Mouse (Mus musculus): ENCODE measurements around the gene Adprh. TPM values are rescaled to one million over a fixed set of nuclear protein-coding genes. Genes with fewer than 3 reads are reported as not detected.

The Adprh gene
- polyA plus RNA-seq, 1 experiment from 2014 or later = 159 TPM

- 0 out of 2 replicates have a peak, but pooled peaks cover 7% of the 10 kb centered on the region for H3K4me1 ChIP-seq
These were observed 7.5 kb upstream of the Adprh start for GRCm38 (mm10) chr16:38459990-38460389.

GRCm38 (mm10) chr16:38458600-38459280 is 6.2 kb upstream of the Adprh start:
- Histone ChIP-seq H3K27ac (no peak overlapping the region), H3K36me3 (no peaks in the 10 kb centered on the region), H3K4me3 (no peak overlapping the region), H3K27me3 (ENCODE audit: low read depth, poor library complexity, severe bottlenecking) (no peaks in the 10 kb centered on the region), H3K9me3 (replicated peaks) (no peaks in the 10 kb centered on the region), H3K4me1 (0 out of 2 replicates have a peak, but pooled peaks cover 7% of the 10 kb centered on the region)
- 74% methylated on average over 6 of the region's 6 CpGs for WGBS
- no peak for DNase-seq (ENCODE audit: low spot score)

More at GRCm38 (mm10) chr16:38459990-38460389, 7.5 kb upstream of the Adprh start:
- Histone ChIP-seq H3K27me3 (ENCODE audit: low read depth, poor library complexity, severe bottlenecking) (no peaks in the 10 kb centered on the region), H3K36me3 (no peaks in the 10 kb centered on the region), H3K9me3 (replicated peaks) (no peaks in the 10 kb centered on the region), H3K27ac (no peak overlapping the region), H3K4me3 (no peak overlapping the region)
- 93% methylated on average over 4 of the region's 4 CpGs for WGBS
- DNase-seq (ENCODE audit: low spot score) = no peak

GRCm38 (mm10) chr16:38456812-38457567 is 4.5 kb upstream of the Adprh start:
- Histone ChIP-seq H3K9me3 (replicated peaks) (no peaks in the 10 kb centered on the region), H3K36me3 (no peaks in the 10 kb centered on the region), H3K4me3 (no peak overlapping the region), H3K27me3 (ENCODE audit: low read depth, poor library complexity, severe bottlenecking) (no peaks in the 10 kb centered on the region), H3K27ac (no peak overlapping the region), H3K4me1 (peaks cover 9% of the 10 kb centered on the region; the same call in 1 of the 2 replicates)
- 61% methylated on average over 11 of the region's 11 CpGs for WGBS
- no peak for DNase-seq (ENCODE audit: low spot score)

GRCm38 (mm10) chr16:38455511-38456418 is 3.3 kb upstream of the Adprh start, which contains the start of gene Cd80:
TSS of gene Cd80 (plus strand) at chr16:38455561.
- Histone ChIP-seq H3K9me3 (replicated peaks) (no peaks in the 10 kb centered on the region), H3K27ac (no peak within 1 kb of the TSS), H3K36me3 (peaks cover under 1% of the 10 kb centered on the region), H3K4me1 (peaks cover 19% of the 10 kb centered on the region), H3K4me3 (no peak within 1 kb of the TSS), H3K27me3 (ENCODE audit: low read depth, poor library complexity, severe bottlenecking) (no peaks in the 10 kb centered on the region)
- no peak for DNase-seq (ENCODE audit: low spot score)
- 71% methylated on average over 17 of the region's 17 CpGs for WGBS

- H3K27ac ChIP-seq = no peak overlapping the region
- DNase-seq (ENCODE audit: low spot score) = no peak
- no peak overlapping the region for H3K4me3 ChIP-seq
- no peaks in the 10 kb centered on the region for H3K27me3 ChIP-seq (ENCODE audit: low read depth, poor library complexity, severe bottlenecking)
- peaks cover 11% of the 10 kb centered on the region for H3K36me3 ChIP-seq
- WGBS = 82% methylated on average over 11 of the region's 11 CpGs
- H3K4me1 ChIP-seq = peaks cover 19% of the 10 kb centered on the region
- H3K9me3 ChIP-seq (replicated peaks) = no peaks in the 10 kb centered on the region
These were observed 2.2 kb upstream of the Adprh start for GRCm38 (mm10) chr16:38454533-38455254.

GRCm38 (mm10) chr16:38453952-38454351 is 1.4 kb upstream of the Adprh start:
- Histone ChIP-seq H3K27me3 (ENCODE audit: low read depth, poor library complexity, severe bottlenecking) (no peaks in the 10 kb centered on the region), H3K36me3 (peaks cover 19% of the 10 kb centered on the region), H3K4me1 (peaks cover 19% of the 10 kb centered on the region), H3K4me3 (no peak overlapping the region), H3K27ac (no peak overlapping the region), H3K9me3 (replicated peaks) (no peaks in the 10 kb centered on the region)
- DNase-seq (ENCODE audit: low spot score) = no peak
- WGBS = 95% methylated on average over 4 of the region's 4 CpGs

- H3K27me3 ChIP-seq (ENCODE audit: low read depth, poor library complexity, severe bottlenecking) = no peaks in the 10 kb centered on the region
These were observed 675 bp upstream of the Adprh start for GRCm38 (mm10) chr16:38453203-38453553.

GRCm38 (mm10) chr16:38451421-38452205 is 890 bp downstream of the Adprh start:
- WGBS = 42% methylated on average over 12 of the region's 12 CpGs
- H3K4me3 ChIP-seq = peak overlapping the region; percentile 86
- H3K27me3 ChIP-seq (ENCODE audit: low read depth, poor library complexity, severe bottlenecking) = no peaks in the 10 kb centered on the region
- H3K36me3 ChIP-seq = peaks cover 42% of the 10 kb centered on the region
- H3K4me1 ChIP-seq = peaks cover 13% of the 10 kb centered on the region
- DNase-seq (ENCODE audit: low spot score) = peak; percentile 51
- no peaks in the 10 kb centered on the region for H3K9me3 ChIP-seq (replicated peaks)
- H3K27ac ChIP-seq = peak overlapping the region; percentile 98

More at GRCm38 (mm10) chr16:38453203-38453553, 675 bp upstream of the Adprh start:
- Histone ChIP-seq H3K36me3 (peaks cover 27% of the 10 kb centered on the region), H3K4me1 (peaks cover 19% of the 10 kb centered on the region), H3K27ac (peak overlapping the region; percentile 98), H3K9me3 (replicated peaks) (no peaks in the 10 kb centered on the region), H3K4me3 (peak overlapping the region; percentile 86)
- DNase-seq (ENCODE audit: low spot score) = no peak
- WGBS = 36% methylated on average over 3 of the region's 3 CpGs

- DNase-seq (ENCODE audit: low spot score) = no peak
- no peak overlapping the region for H3K4me3 ChIP-seq
- no peak overlapping the region for H3K27ac ChIP-seq
- H3K36me3 ChIP-seq = peaks cover 51% of the 10 kb centered on the region
- H3K4me1 ChIP-seq = peaks cover 12% of the 10 kb centered on the region
- no peaks in the 10 kb centered on the region for H3K9me3 ChIP-seq (replicated peaks)
- 96% methylated on average over 7 of the region's 7 CpGs for WGBS
- no peaks in the 10 kb centered on the region for H3K27me3 ChIP-seq (ENCODE audit: low read depth, poor library complexity, severe bottlenecking)
These were observed 1.8 kb downstream of the Adprh start for GRCm38 (mm10) chr16:38450707-38451106.

- 86% methylated on average over 12 of the region's 12 CpGs for WGBS
- Histone ChIP-seq H3K27ac (no peak overlapping the region), H3K4me1 (peaks cover 12% of the 10 kb centered on the region), H3K4me3 (no peak overlapping the region), H3K27me3 (ENCODE audit: low read depth, poor library complexity, severe bottlenecking) (no peaks in the 10 kb centered on the region), H3K9me3 (replicated peaks) (no peaks in the 10 kb centered on the region), H3K36me3 (peaks cover 74% of the 10 kb centered on the region)
- no peak for DNase-seq (ENCODE audit: low spot score)
These were observed 4.0 kb downstream of the Adprh start for GRCm38 (mm10) chr16:38448458-38448857.

- WGBS = 92% methylated on average over 21 of the region's 21 CpGs
- Histone ChIP-seq H3K36me3 (peaks cover 83% of the 10 kb centered on the region), H3K4me1 (peaks cover 12% of the 10 kb centered on the region), H3K9me3 (replicated peaks) (no peaks in the 10 kb centered on the region), H3K27me3 (ENCODE audit: low read depth, poor library complexity, severe bottlenecking) (no peaks in the 10 kb centered on the region), H3K4me3 (no peak overlapping the region), H3K27ac (no peak overlapping the region)
- DNase-seq (ENCODE audit: low spot score) = no peak
These were observed 5.1 kb downstream of the Adprh start for GRCm38 (mm10) chr16:38447366-38447765.
